8 mouse cellular contexts compared by ENCODE assay signal in genomic region chr10:5194081-5194670, GRCm38 (mm10).
DNase-seq lines count a peak whose midpoint lies in the region; ATAC-seq and TF ChIP-seq lines count a peak whose summit lies in the region.

No protein-coding gene starts in this region.

- H3K27ac ChIP-seq in kidney, adult 2 months (ENCODE audit: insufficient read depth, low read depth, low read length): peak overlapping the region; percentile 14; the same call in 1 of the 2 replicates
- H3K27ac ChIP-seq in brown adipose tissue, adult 24 weeks (replicated peaks; ENCODE audit: low read depth, low read length): peak overlapping the region; percentile 64
- H3K27ac ChIP-seq in hindbrain, embryonic 15.5 days (replicated peaks): peak overlapping the region; percentile 92
- peak overlapping the region; percentile 89 for H3K27ac ChIP-seq in macrophage

- H3K27me3 ChIP-seq in kidney, adult 2 months (replicated peaks; ENCODE audit: control insufficient read depth, insufficient read depth, low read length): no peaks in the 10 kb centered on the region
- H3K27me3 ChIP-seq in hindbrain, embryonic 15.5 days: no peaks in the 10 kb centered on the region

- peak overlapping the region; percentile 65 for H3K4me2 ChIP-seq in hindbrain, embryonic 15.5 days

- peak; percentile 61 for DNase-seq in kidney, adult 2 months
- DNase-seq in kidney, adult 18-20 months: no peak
- DNase-seq in urinary bladder, postnatal 4 days (ENCODE audit: low spot score in 2 of 2): no peak
- no peak for DNase-seq in urinary bladder, postnatal 10 days (ENCODE audit: low spot score)

- WGBS in kidney, adult 2 months: 3% methylated on average over 13 of the region's 13 CpGs
- 2% methylated on average over 13 of the region's 13 CpGs for WGBS in hindbrain, embryonic 15.5 days
- 2% methylated on average over 13 of the region's 13 CpGs for WGBS in macrophage (ENCODE audit: missing documents)

- ATAC-seq in hindbrain, embryonic 15.5 days (ENCODE audit: low FRiP score, low read depth): peak; percentile 93
- ATAC-seq in CD4-positive, CD25-positive, alpha-beta regulatory T cell, adult 4 months: no peak

- no peaks in the 10 kb centered on the region for H3K9me3 ChIP-seq in hindbrain, embryonic 15.5 days

- peak overlapping the region; percentile 54 for H3K9ac ChIP-seq in hindbrain, embryonic 15.5 days

- H3K4me1 ChIP-seq in kidney, adult 2 months (ENCODE audit: control insufficient read depth, insufficient read depth, low read length): peaks cover 5% of the 10 kb centered on the region; the same call in 1 of the 2 replicates
- H3K4me1 ChIP-seq in brown adipose tissue, adult 24 weeks (ENCODE audit: control insufficient read depth, insufficient read depth, insufficient read length, low read length): no peaks in the 10 kb centered on the region; the same call in 1 of the 2 replicates
- peaks cover 16% of the 10 kb centered on the region for H3K4me1 ChIP-seq in hindbrain, embryonic 15.5 days (replicated peaks)

- no peaks in the 10 kb centered on the region for H3K36me3 ChIP-seq in kidney, adult 2 months (ENCODE audit: control insufficient read depth, insufficient read depth, low read length)
- no peaks in the 10 kb centered on the region for H3K36me3 ChIP-seq in hindbrain, embryonic 15.5 days
- H3K36me3 ChIP-seq in macrophage (ENCODE audit: inconsistent target): no peaks in the 10 kb centered on the region

- H3K79me2 ChIP-seq in macrophage (ENCODE audit: inconsistent target): peaks cover 35% of the 10 kb centered on the region

- no peak for TF ChIP-seq POLR2A in kidney, adult 2 months (IDR thresholded peaks at IDR 0.05; ENCODE audit: low read depth, low read length)

- TF ChIP-seq CTCF in kidney, adult 2 months (conservative IDR thresholded peaks at IDR 0.05; ENCODE audit: insufficient read depth, insufficient read length, low read depth, low read length): no peak

- peak overlapping the region; percentile 32 for H3K4me3 ChIP-seq in kidney, adult 2 months (ENCODE audit: insufficient read depth, low read depth, low read length)
- H3K4me3 ChIP-seq in brown adipose tissue, adult 24 weeks (ENCODE audit: insufficient read depth, low read depth, low read length): peak overlapping the region; percentile 59
- H3K4me3 ChIP-seq in hindbrain, embryonic 15.5 days: peak overlapping the region; percentile 49
- H3K4me3 ChIP-seq in macrophage (ENCODE audit: inconsistent target): peak overlapping the region; percentile 70

Comparison
In these comparisons a context has a peak if more than half of its experiments do, and no peak if none do; other contexts are left out.
1. H3K27ac ChIP-seq: peak in every context shown above with its lines; median percentile 92 in hindbrain, embryonic 15.5 days; 89 in macrophage; 64 in brown adipose tissue, adult 24 weeks; 14 in kidney, adult 2 months.